Mouse (Mus musculus): Measurements from ENCODE around the gene Gja4. TPM values are rescaled to one million over a fixed set of nuclear protein-coding genes. Genes with fewer than 3 reads are reported as not detected.

Gene Gja4
- total RNA-seq (2015) (0.27 TPM in 1 of 2 replicates, not detected in the other), total RNA-seq (2017) (not detected in 2 replicates)

GRCm38 (mm10) chr4:127313861-127314260 lies at the start of gene Gja4:
Gja4 (minus strand) TSS chr4:127314039.
- ATAC-seq (ENCODE audit: poor library complexity, severe bottlenecking): peak; percentile 87

- peak; percentile 54; the same call in 1 of the 2 replicates for ATAC-seq (ENCODE audit: poor library complexity, severe bottlenecking)
Observed at GRCm38 (mm10) chr4:127363331-127363730, 49.5 kb upstream of the Gja4 start.

- no peak for ATAC-seq (ENCODE audit: poor library complexity, severe bottlenecking)
Observed at GRCm38 (mm10) chr4:127362520-127362919, 48.7 kb upstream of the Gja4 start.

- no peak for ATAC-seq (ENCODE audit: poor library complexity, severe bottlenecking)
Observed at GRCm38 (mm10) chr4:127358018-127358417, 44.2 kb upstream of the Gja4 start, which contains the start of gene Gjb5. Gjb5 (minus strand) TSS chr4:127358181.

GRCm38 (mm10) chr4:127354506-127355485 lies 41.0 kb upstream of the Gja4 start:
- no peak for ATAC-seq (ENCODE audit: poor library complexity, severe bottlenecking)

- no peak for ATAC-seq (ENCODE audit: poor library complexity, severe bottlenecking)
Observed at GRCm38 (mm10) chr4:127353951-127354438, 40.2 kb upstream of the Gja4 start, which contains the start of gene Gjb4. Gjb4 (minus strand) TSS chr4:127354081.

GRCm38 (mm10) chr4:127352594-127352993 lies 38.8 kb upstream of the Gja4 start:
- no peak for ATAC-seq (ENCODE audit: poor library complexity, severe bottlenecking)

- no peak for ATAC-seq (ENCODE audit: poor library complexity, severe bottlenecking)
Observed at GRCm38 (mm10) chr4:127349560-127350300, 35.9 kb upstream of the Gja4 start.

- ATAC-seq (ENCODE audit: poor library complexity, severe bottlenecking): no peak
Observed at GRCm38 (mm10) chr4:127345000-127345399, 31.2 kb upstream of the Gja4 start.

GRCm38 (mm10) chr4:127341372-127341771 lies 27.5 kb upstream of the Gja4 start:
- no peak for ATAC-seq (ENCODE audit: poor library complexity, severe bottlenecking)

- ATAC-seq (ENCODE audit: poor library complexity, severe bottlenecking): peak; percentile 69
Observed at GRCm38 (mm10) chr4:127337668-127338067, 23.8 kb upstream of the Gja4 start.

GRCm38 (mm10) chr4:127334870-127335504 lies 21.1 kb upstream of the Gja4 start:
- no peak for ATAC-seq (ENCODE audit: poor library complexity, severe bottlenecking)

- ATAC-seq (ENCODE audit: poor library complexity, severe bottlenecking): no peak
Observed at GRCm38 (mm10) chr4:127331171-127331570, 17.3 kb upstream of the Gja4 start.

GRCm38 (mm10) chr4:127330181-127331100 lies 16.6 kb upstream of the Gja4 start, which contains the start of gene Gjb3:
Gjb3 (minus strand) TSS chr4:127330844.
- ATAC-seq (ENCODE audit: poor library complexity, severe bottlenecking): peak; percentile 23

GRCm38 (mm10) chr4:127329751-127330150 lies 15.9 kb upstream of the Gja4 start:
- no peak for ATAC-seq (ENCODE audit: poor library complexity, severe bottlenecking)

- ATAC-seq (ENCODE audit: poor library complexity, severe bottlenecking): no peak
Observed at GRCm38 (mm10) chr4:127329046-127329445, 15.2 kb upstream of the Gja4 start.

GRCm38 (mm10) chr4:127328378-127328777 lies 14.5 kb upstream of the Gja4 start:
- ATAC-seq (ENCODE audit: poor library complexity, severe bottlenecking): no peak

GRCm38 (mm10) chr4:127327749-127328148 lies 13.9 kb upstream of the Gja4 start:
- ATAC-seq (ENCODE audit: poor library complexity, severe bottlenecking): peak; percentile 64

GRCm38 (mm10) chr4:127327258-127327657 lies 13.4 kb upstream of the Gja4 start:
- ATAC-seq (ENCODE audit: poor library complexity, severe bottlenecking): no peak

- ATAC-seq (ENCODE audit: poor library complexity, severe bottlenecking): no peak
Observed at GRCm38 (mm10) chr4:127325276-127325675, 11.4 kb upstream of the Gja4 start.

Data from megakaryocyte, adult 5-6 weeks (primary cell).